Comparison of ENCODE assay signal across 8 mouse cellular contexts in genomic region chr5:108694352-108695261, GRCm38 (mm10). TPM values are rescaled to one million over a fixed set of nuclear protein-coding genes. Genes with fewer than 3 reads are reported as not detected.
DNase-seq lines count a peak whose midpoint lies in the region; ATAC-seq and TF ChIP-seq lines count a peak whose summit lies in the region.

No protein-coding gene starts in this region.

- peak overlapping the region; percentile 85 for H3K4me2 ChIP-seq in heart, embryonic 16.5 days (ENCODE audit: low read depth, low read length)

- ATAC-seq in heart, embryonic 16.5 days (replicated peaks; ENCODE audit: extremely low read depth, insufficient read depth, low FRiP score), result peak; percentile 62
- peak; percentile 10; the same call in 1 of the 2 replicates for ATAC-seq in megakaryocyte, adult 5-6 weeks (ENCODE audit: poor library complexity, severe bottlenecking)

- H3K9me3 ChIP-seq in heart, embryonic 16.5 days (replicated peaks; ENCODE audit: control insufficient read depth, low read length), result no peaks in the 10 kb centered on the region

- H3K4me1 ChIP-seq in heart, embryonic 16.5 days (ENCODE audit: control insufficient read depth, insufficient read depth, low read length), result peaks cover 18% of the 10 kb centered on the region

- DNase-seq in layer of hippocampus, adult 2 months (ENCODE audit: low spot score in 2 of 2), result peak; percentile 54 to 58
- no peak for DNase-seq in layer of hippocampus, adult 9-10 months (ENCODE audit: low spot score)
- DNase-seq in embryo, embryonic 11 days, result peak; percentile 67
- DNase-seq in kidney, postnatal 14 days, result peak; percentile 68
- DNase-seq in spleen, postnatal 10 days (ENCODE audit: low spot score in 2 of 2), result peak; percentile 52 to 61
- no peak for DNase-seq in left cerebral cortex, adult 8-10 months (ENCODE audit: low spot score in 2 of 2)

- under 1% methylated on average over 81 of the region's 99 CpGs for WGBS in heart, embryonic 16.5 days

- H3K9ac ChIP-seq in heart, embryonic 16.5 days (ENCODE audit: low read length), result peak overlapping the region; percentile 80

- H3K4me3 ChIP-seq in layer of hippocampus, adult 2 months, result peak overlapping the region; percentile 65
- peak overlapping the region; percentile 70 for H3K4me3 ChIP-seq in heart, embryonic 16.5 days (ENCODE audit: low read length)

- H3K27ac ChIP-seq in layer of hippocampus, adult 2 months, result peak overlapping the region; percentile 82
- H3K27ac ChIP-seq in heart, embryonic 16.5 days (ENCODE audit: low read length), result peak overlapping the region; percentile 5; the same call in 1 of the 2 replicates

- H3K36me3 ChIP-seq in heart, embryonic 16.5 days (ENCODE audit: control insufficient read depth, insufficient read depth), result no peaks in the 10 kb centered on the region

- no peak for TF ChIP-seq CTCF in layer of hippocampus, adult 2 months (conservative IDR thresholded peaks at IDR 0.05)

- H3K27me3 ChIP-seq in heart, embryonic 16.5 days (ENCODE audit: control insufficient read depth, insufficient read depth, low read length), result no peaks in the 10 kb centered on the region

RNA-seq across cellular contexts. Expression of gene Fgfrl1, which starts 2.4 kb away (rescaled TPM):
- 10 to 100 TPM; 21.3 to 22.4 TPM for total RNA-seq in layer of hippocampus, adult 2 months (2021)
- 6.4 and 11.4 TPM in 2 replicates for polyA plus RNA-seq in heart, embryonic 16.5 days (2015; fragmentation: Nextera tagmentation; extraction: Ambion mirVana)
- total RNA-seq in megakaryocyte, adult 5-6 weeks (2015), result 0.16 and 1.1 TPM in 2 replicates
- total RNA-seq in megakaryocyte, adult 5-6 weeks (2017), result 0.12 and 1.0 TPM in 2 replicates
- total RNA-seq in left cerebral cortex, adult 8-10 months (2022), result 10 to 100 TPM; 18.0 to 28.3 (median 25.3) TPM

RNA-seq across cellular contexts. Expression of gene Slc26a1, which starts 19.2 kb away (rescaled TPM):
- 1 to 10 TPM; 1.2 TPM for total RNA-seq in layer of hippocampus, adult 2 months (2021)
- 0.41 and 0.61 TPM in 2 replicates for polyA plus RNA-seq in heart, embryonic 16.5 days (2015; fragmentation: Nextera tagmentation; extraction: Ambion mirVana)
- 0.02 and 0.57 TPM in 2 replicates for total RNA-seq in megakaryocyte, adult 5-6 weeks (2015)
- total RNA-seq in megakaryocyte, adult 5-6 weeks (2017), result 0.04 and 0.77 TPM in 2 replicates
- total RNA-seq in left cerebral cortex, adult 8-10 months (2022), result 1 to 10 TPM; 1.0 to 1.3 (median 1.1) TPM

RNA-seq across cellular contexts. Expression of gene Dgkq, which starts 25.1 kb away (rescaled TPM):
- 10 to 100 TPM; 50.2 to 51.5 TPM for total RNA-seq in layer of hippocampus, adult 2 months (2021)
- 6.3 and 7.2 TPM in 2 replicates for polyA plus RNA-seq in heart, embryonic 16.5 days (2015; fragmentation: Nextera tagmentation; extraction: Ambion mirVana)
- 5.2 and 5.9 TPM in 2 replicates for total RNA-seq in megakaryocyte, adult 5-6 weeks (2015)
- total RNA-seq in megakaryocyte, adult 5-6 weeks (2017), result 6.8 and 15.6 TPM in 2 replicates
- total RNA-seq in left cerebral cortex, adult 8-10 months (2022), result 10 to 100 TPM; 47.3 to 67.4 (median 51.3) TPM

RNA-seq across cellular contexts. Expression of gene Idua, which starts 34.5 kb away (rescaled TPM):
- total RNA-seq in layer of hippocampus, adult 2 months (2021), result 10 to 100 TPM; 16.8 to 17.1 TPM
- polyA plus RNA-seq in heart, embryonic 16.5 days (2015; fragmentation: Nextera tagmentation; extraction: Ambion mirVana), result 13.9 and 15.5 TPM in 2 replicates
- total RNA-seq in megakaryocyte, adult 5-6 weeks (2015), result 14.0 and 17.4 TPM in 2 replicates
- total RNA-seq in megakaryocyte, adult 5-6 weeks (2017), result 6.3 and 9.9 TPM in 2 replicates
- 10 to 100 TPM; 19.0 to 25.3 (median 23.0) TPM for total RNA-seq in left cerebral cortex, adult 8-10 months (2022)

Comparison
In these comparisons a context has a peak if more than half of its experiments do, and no peak if none do; other contexts are left out.
1. DNase-seq: peak in layer of hippocampus, adult 2 months (2 of 2), embryo, embryonic 11 days (single experiment), kidney, postnatal 14 days (single experiment) and spleen, postnatal 10 days (2 of 2); none in layer of hippocampus, adult 9-10 months (single experiment) and left cerebral cortex, adult 8-10 months (0 of 2).
2. RNA of gene Fgfrl1, which starts 2.4 kb away (total RNA-seq): 18.0 to 28.3 TPM in left cerebral cortex, adult 8-10 months and 21.3 to 22.4 TPM in layer of hippocampus, adult 2 months; 0.12 to 1.1 TPM in megakaryocyte, adult 5-6 weeks; every median in the first group is over 4 times any median in the second.